Mouse (Mus musculus) neural tube, embryonic 13.5 days (tissue): ENCODE measurements around the gene Ada. TPM values are rescaled to one million over a fixed set of nuclear protein-coding genes. Genes with fewer than 3 reads are reported as not detected.

Experiments used
- polyA plus RNA-seq: library from polyadenylated mRNA; unstranded; fragments of >200 nt; fragmentation: Nextera tagmentation; extraction: Ambion mirVana; gene quantifications from 2 replicates; pipeline ENCODE4 v1.2.1, GENCODE M21; 2015

Ada gene
- polyA plus RNA-seq, 1 experiment from 2014 or later = 1.9 TPM

Other genes with a start within 250 kb of the Ada start
- not detected in 2 replicates for gene Hnf4a, start 243.4 kb downstream of the Ada start, polyA plus RNA-seq
- 39.2 and 42.2 TPM in 2 replicates for gene Ttpal, start 147.9 kb downstream of the Ada start, polyA plus RNA-seq
- gene Serinc3, start 105.1 kb downstream of the Ada start, polyA plus RNA-seq = 36.8 and 39.1 TPM in 2 replicates
- gene Pkig, start 91.9 kb downstream of the Ada start, polyA plus RNA-seq = 116 and 123 TPM in 2 replicates
- gene Ccn5, start 70.6 kb upstream of the Ada start, polyA plus RNA-seq = 0.32 TPM in 1 of 2 replicates, not detected in the other
- not detected in 2 replicates for gene Kcnk15, start 103.4 kb upstream of the Ada start, polyA plus RNA-seq
- 8.5 and 8.7 TPM in 2 replicates for gene Rims4, start 168.4 kb upstream of the Ada start, polyA plus RNA-seq
- gene Ywhab, start 244.7 kb upstream of the Ada start, polyA plus RNA-seq = 455 and 477 TPM in 2 replicates